ENCODE assay signal across 8 mouse cellular contexts in genomic region chr1:86064271-86064991, GRCm38 (mm10). TPM values are rescaled to one million over a fixed set of nuclear protein-coding genes. Genes with fewer than 3 reads are reported as not detected.
DNase-seq lines count a peak whose midpoint lies in the region; ATAC-seq and TF ChIP-seq lines count a peak whose summit lies in the region.

Gene Psmd1, plus strand, starts transcription at chr1:86064387.

- no peak for TF ChIP-seq EP300 in ES-Bruce4 (IDR thresholded peaks at IDR 0.05; ENCODE audit: insufficient read depth, low read depth, low read length)
- peak; percentile 92 for TF ChIP-seq EP300 in liver, postnatal 0 days (IDR thresholded peaks at IDR 0.05; ENCODE audit: low read depth)

- peak; percentile 90 to 94 for DNase-seq in heart, postnatal 10 days
- DNase-seq in large intestine, adult 2 months (ENCODE audit: low read depth, low spot score), result no peak
- DNase-seq in liver, postnatal 0 days, result peak; percentile 93
- DNase-seq in testis, postnatal 10 days (ENCODE audit: low spot score), result peak; percentile 90

- peaks cover 5% of the 10 kb centered on the region for H3K4me1 ChIP-seq in ES-Bruce4 (ENCODE audit: control insufficient read depth, insufficient read depth, low read length)
- peaks cover 16% of the 10 kb centered on the region for H3K4me1 ChIP-seq in forebrain, embryonic 13.5 days
- H3K4me1 ChIP-seq in liver, postnatal 0 days (ENCODE audit: insufficient read depth), result peaks cover 17% of the 10 kb centered on the region
- H3K4me1 ChIP-seq in neural tube, embryonic 14.5 days (ENCODE audit: control insufficient read depth, insufficient read depth, low read length), result peaks cover 6% of the 10 kb centered on the region

- peak within 1 kb of the TSS; percentile 95 for H3K9ac ChIP-seq in ES-Bruce4 (ENCODE audit: low read depth, poor library complexity, severe bottlenecking)
- H3K9ac ChIP-seq in forebrain, embryonic 13.5 days, result peak within 1 kb of the TSS; percentile 98
- peak within 1 kb of the TSS; percentile 93 for H3K9ac ChIP-seq in liver, postnatal 0 days (replicated peaks)
- peak within 1 kb of the TSS; percentile 97 for H3K9ac ChIP-seq in neural tube, embryonic 14.5 days (replicated peaks; ENCODE audit: low read depth, low read length)

- H3K4me3 ChIP-seq in ES-Bruce4 (ENCODE audit: low read depth, low read length), result peak within 1 kb of the TSS; percentile 86
- H3K4me3 ChIP-seq in forebrain, embryonic 13.5 days, result peak within 1 kb of the TSS; percentile 99
- H3K4me3 ChIP-seq in liver, postnatal 0 days (ENCODE audit: low read depth, low read length), result peak within 1 kb of the TSS; percentile 94
- peak within 1 kb of the TSS; percentile 91 for H3K4me3 ChIP-seq in neural tube, embryonic 14.5 days (ENCODE audit: low read depth, low read length)

- peak within 1 kb of the TSS; percentile 51; the same call in 1 of the 2 replicates for H3K27ac ChIP-seq in ES-Bruce4 (ENCODE audit: insufficient read depth, low read length)
- peak within 1 kb of the TSS; percentile 62 for H3K27ac ChIP-seq in forebrain, embryonic 13.5 days
- peak within 1 kb of the TSS; percentile 84 for H3K27ac ChIP-seq in liver, postnatal 0 days (ENCODE audit: low read depth)
- peak within 1 kb of the TSS; percentile 77 for H3K27ac ChIP-seq in neural tube, embryonic 14.5 days (ENCODE audit: low read depth, low read length)

- under 1% methylated on average over 47 of the region's 47 CpGs for WGBS in forebrain, embryonic 13.5 days
- WGBS in large intestine, adult 2 months, result under 1% methylated on average over 46 of the region's 47 CpGs
- WGBS in liver, postnatal 0 days (ENCODE audit: insufficient replicate concordance), result under 1% methylated on average over 44 of the region's 47 CpGs
- WGBS in neural tube, embryonic 14.5 days, result under 1% methylated on average over 43 of the region's 47 CpGs

- H3K9me3 ChIP-seq in ES-Bruce4 (replicated peaks; ENCODE audit: control insufficient read depth, insufficient read depth, low read length, poor library complexity, severe bottlenecking), result no peaks in the 10 kb centered on the region
- no peaks in the 10 kb centered on the region for H3K9me3 ChIP-seq in forebrain, embryonic 13.5 days (replicated peaks)
- H3K9me3 ChIP-seq in liver, postnatal 0 days (ENCODE audit: low read length), result no peaks in the 10 kb centered on the region
- H3K9me3 ChIP-seq in neural tube, embryonic 14.5 days (ENCODE audit: control insufficient read depth, low read length), result no peaks in the 10 kb centered on the region

- peak within 1 kb of the TSS; percentile 96 for H3K4me2 ChIP-seq in forebrain, embryonic 13.5 days
- H3K4me2 ChIP-seq in liver, postnatal 0 days (ENCODE audit: low read depth, low read length), result peak within 1 kb of the TSS; percentile 79
- H3K4me2 ChIP-seq in neural tube, embryonic 14.5 days (ENCODE audit: low read depth, low read length), result peak within 1 kb of the TSS; percentile 88

- no peak for TF ChIP-seq POLR2A in ES-Bruce4 (IDR thresholded peaks at IDR 0.05; ENCODE audit: insufficient read depth, low read length)

- intact Hi-C loops in heart, postnatal 10 days (cut with DNase I), result no loop called here

- H3K27me3 ChIP-seq in ES-Bruce4 (ENCODE audit: control insufficient read depth, insufficient read depth, low read length, poor library complexity, severe bottlenecking), result no peaks in the 10 kb centered on the region
- no peaks in the 10 kb centered on the region for H3K27me3 ChIP-seq in forebrain, embryonic 13.5 days
- H3K27me3 ChIP-seq in liver, postnatal 0 days (ENCODE audit: insufficient read depth, low read length), result no peaks in the 10 kb centered on the region
- no peaks in the 10 kb centered on the region for H3K27me3 ChIP-seq in neural tube, embryonic 14.5 days (ENCODE audit: control insufficient read depth, insufficient read depth, low read length)

- H3K36me3 ChIP-seq in ES-Bruce4 (ENCODE audit: control insufficient read depth, insufficient read depth, low read length, poor library complexity, severe bottlenecking), result no peaks in the 10 kb centered on the region
- H3K36me3 ChIP-seq in forebrain, embryonic 13.5 days (ENCODE audit: poor library complexity, severe bottlenecking), result no peaks in the 10 kb centered on the region
- H3K36me3 ChIP-seq in liver, postnatal 0 days (replicated peaks; ENCODE audit: insufficient read depth, low read length), result no peaks in the 10 kb centered on the region; the same call in none of the 2 replicates
- H3K36me3 ChIP-seq in neural tube, embryonic 14.5 days (ENCODE audit: control insufficient read depth, insufficient read depth, low read length), result no peaks in the 10 kb centered on the region

- TF ChIP-seq CTCF in ES-Bruce4 (IDR thresholded peaks at IDR 0.05; ENCODE audit: low read depth, low read length), result peak; percentile 58
- peak; percentile 96 for TF ChIP-seq CTCF in liver, postnatal 0 days (IDR thresholded peaks at IDR 0.05; ENCODE audit: low read depth)

- ATAC-seq in cerebellum, adult (ENCODE audit: insufficient number of reproducible peaks, low FRiP score, low TSS enrichment), result peak; percentile 79
- peak; percentile 96 for ATAC-seq in forebrain, embryonic 13.5 days
- ATAC-seq in liver, postnatal 0 days, result peak; percentile 92
- peak; percentile 94 for ATAC-seq in neural tube, embryonic 14.5 days (ENCODE audit: low read depth)

RNA-seq across cellular contexts. Expression of gene Psmd1, which starts in this region (rescaled TPM):
- 174 and 180 TPM in 2 replicates for polyA plus RNA-seq in ES-Bruce4 (2011; ENCODE audit: insufficient read depth, insufficient read length, low read depth, missing spikeins)
- 182 and 199 TPM in 2 replicates for polyA plus RNA-seq in forebrain, embryonic 13.5 days (2015; fragmentation: Nextera tagmentation; extraction: Ambion mirVana)
- 100 to 1,000 TPM; 113 to 118 TPM for total RNA-seq in heart, postnatal 10 days (2021)
- polyA plus RNA-seq in large intestine, adult 2 months (2012; rRNA removed), result 55.9 and 64.8 TPM in 2 replicates
- 60.0 and 68.1 TPM in 2 replicates for polyA plus RNA-seq in liver, postnatal 0 days (2015; fragmentation: Nextera tagmentation; extraction: Ambion mirVana)
- 184 and 218 TPM in 2 replicates for polyA plus RNA-seq in neural tube, embryonic 14.5 days (2014; fragmentation: Nextera tagmentation; extraction: Ambion mirVana)
